Mouse (Mus musculus) retina, postnatal 1 day (tissue): ENCODE data around the gene Ddx46.
"Not testable (repeated sequence)": the region's sequence is repeated elsewhere in the genome, so short reads cannot be mapped to it uniquely, and the experiment has no call there.

Source experiments
- DNase-seq: peaks from one replicate; pipeline ENCODE4 v3.0.0-alpha.2; 2012

Ddx46 gene

DNA sequence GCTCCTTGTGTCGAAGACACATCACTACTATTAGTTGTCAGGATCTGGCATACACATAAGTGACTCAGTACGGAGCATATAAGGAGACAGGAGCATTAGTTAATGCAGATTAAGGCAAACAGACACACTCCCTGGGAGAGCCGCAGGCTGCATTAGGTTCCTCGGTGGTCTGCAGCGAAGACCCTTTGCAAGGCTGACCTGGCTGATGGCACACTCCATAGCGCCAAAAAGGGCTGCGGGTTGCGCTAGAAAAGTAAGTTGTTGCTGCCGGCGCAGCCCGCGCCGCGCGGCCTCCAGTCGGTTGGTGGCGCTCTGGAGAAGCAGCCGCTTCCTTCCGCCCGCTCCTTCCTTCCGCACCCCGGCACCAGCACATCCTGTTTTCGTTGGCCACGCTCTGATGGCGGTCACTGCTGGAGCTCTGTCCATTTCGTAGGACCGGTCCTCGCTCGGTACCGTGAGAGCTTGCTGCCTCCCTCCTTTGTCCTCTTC lies at the start of gene Ddx46:
Gene Ddx46 (plus strand): TSS at position 389 of the 489 bp plus-strand sequence.
- DNase-seq: peak; percentile 95

DNA sequence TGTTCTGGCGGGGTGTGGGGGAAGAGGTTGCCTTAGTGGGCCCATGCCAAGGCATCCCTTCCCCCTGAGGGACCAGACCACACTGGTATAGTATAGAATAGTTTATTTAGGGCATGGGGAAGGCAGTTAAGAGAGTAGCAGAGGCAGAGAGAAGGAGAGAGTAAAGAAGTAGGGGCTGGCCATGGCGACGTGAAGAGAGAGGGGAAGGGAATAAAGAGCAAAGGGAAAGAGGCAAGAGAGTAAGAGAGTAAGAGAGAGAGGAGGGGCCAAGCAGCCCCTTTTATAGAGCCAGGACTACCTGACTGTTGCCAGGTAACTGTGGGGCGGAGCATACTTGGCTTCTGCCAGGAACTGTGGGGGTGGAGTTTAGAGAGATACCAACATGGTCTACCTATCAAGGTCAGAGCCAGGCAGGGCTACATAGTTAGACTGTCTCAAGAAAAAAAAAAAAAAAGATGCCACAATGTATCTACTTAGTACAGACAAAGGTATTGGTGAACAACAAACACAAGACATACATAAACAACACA lies 42.8 kb upstream of the Ddx46 start:
- DNase-seq: no peak

DNA sequence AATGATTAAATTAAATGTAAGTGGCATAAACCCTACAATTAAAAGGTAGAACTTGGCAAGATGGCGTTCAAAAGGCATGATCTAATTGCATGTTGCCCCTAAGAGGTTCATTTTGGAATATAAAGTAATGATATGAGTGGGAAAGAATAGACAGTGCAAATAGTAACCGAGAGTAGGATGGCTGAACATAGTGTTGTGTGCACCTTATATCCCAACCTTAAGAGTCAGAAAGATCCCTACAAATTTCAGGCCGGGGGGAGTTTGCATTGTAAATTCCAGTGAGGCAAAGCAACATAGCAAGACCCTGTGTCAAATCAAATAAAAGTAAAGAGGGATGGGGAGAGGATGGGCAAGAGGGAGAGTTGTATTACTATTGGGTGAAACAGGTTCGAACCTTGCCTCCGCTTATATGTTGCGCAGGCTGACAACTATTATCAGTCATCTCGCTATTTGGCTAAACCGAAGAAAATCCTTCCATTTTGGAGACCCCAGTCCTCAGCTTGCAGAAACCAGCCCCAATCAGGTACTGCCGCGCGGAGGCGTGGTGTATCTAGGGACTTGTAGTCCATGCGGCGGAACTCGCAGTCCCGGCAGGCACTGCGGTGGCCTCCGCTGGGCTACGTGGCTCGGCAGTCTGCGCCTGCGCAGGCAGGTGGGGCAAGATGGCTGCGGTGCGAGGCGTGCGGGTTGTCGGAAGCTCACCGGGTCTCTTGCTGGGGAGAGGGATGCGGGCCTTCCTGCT lies 42.1 kb upstream of the Ddx46 start:
- DNase-seq: peak; percentile 98

DNA sequence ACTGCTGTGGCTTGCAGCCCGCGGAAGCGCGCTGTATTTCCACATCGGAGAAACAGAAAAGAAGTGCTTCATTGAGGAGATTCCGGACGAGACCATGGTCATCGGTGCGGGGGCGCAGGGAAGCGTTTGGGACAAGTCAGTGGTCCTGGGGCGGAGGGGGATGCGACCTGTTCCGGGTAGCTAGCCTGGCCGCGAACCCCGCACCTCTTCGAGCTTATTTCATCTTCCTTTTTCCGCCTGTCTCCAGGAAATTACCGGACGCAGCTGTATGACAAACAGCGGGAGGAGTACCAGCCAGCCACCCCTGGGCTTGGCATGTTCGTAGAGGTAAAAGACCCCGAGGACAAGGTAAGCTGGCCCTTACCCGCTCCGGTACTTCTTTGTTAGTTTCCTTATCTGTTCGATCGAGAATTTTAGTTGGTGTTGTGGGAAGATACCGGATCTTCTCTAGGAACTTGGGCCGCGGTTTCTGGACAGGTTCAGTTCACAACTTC lies 41.5 kb upstream of the Ddx46 start:
- DNase-seq: no peak

DNA sequence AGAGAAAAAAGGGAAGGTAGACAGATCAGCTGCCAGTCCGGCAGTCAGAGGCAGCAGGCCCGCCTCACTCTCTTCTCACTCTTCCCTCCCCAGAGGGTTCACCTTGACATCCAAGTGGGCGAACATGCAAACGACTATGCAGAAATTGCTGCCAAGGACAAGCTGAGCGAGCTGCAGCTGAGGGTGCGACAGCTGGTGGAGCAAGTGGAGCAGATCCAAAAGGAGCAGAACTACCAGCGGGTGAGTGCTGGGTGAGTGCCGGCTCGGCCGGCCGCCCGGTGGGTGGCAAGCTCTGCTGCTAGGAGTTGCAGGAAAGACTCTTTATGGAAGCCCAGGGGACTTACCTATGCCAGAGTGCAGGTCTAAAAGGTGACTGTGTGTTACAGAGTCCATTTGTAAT lies 39.5 kb upstream of the Ddx46 start:
- no peak for DNase-seq

GRCm38 (mm10) chr13:55596802-55597201 lies 38.0 kb upstream of the Ddx46 start:
- no peak for DNase-seq

DNA sequence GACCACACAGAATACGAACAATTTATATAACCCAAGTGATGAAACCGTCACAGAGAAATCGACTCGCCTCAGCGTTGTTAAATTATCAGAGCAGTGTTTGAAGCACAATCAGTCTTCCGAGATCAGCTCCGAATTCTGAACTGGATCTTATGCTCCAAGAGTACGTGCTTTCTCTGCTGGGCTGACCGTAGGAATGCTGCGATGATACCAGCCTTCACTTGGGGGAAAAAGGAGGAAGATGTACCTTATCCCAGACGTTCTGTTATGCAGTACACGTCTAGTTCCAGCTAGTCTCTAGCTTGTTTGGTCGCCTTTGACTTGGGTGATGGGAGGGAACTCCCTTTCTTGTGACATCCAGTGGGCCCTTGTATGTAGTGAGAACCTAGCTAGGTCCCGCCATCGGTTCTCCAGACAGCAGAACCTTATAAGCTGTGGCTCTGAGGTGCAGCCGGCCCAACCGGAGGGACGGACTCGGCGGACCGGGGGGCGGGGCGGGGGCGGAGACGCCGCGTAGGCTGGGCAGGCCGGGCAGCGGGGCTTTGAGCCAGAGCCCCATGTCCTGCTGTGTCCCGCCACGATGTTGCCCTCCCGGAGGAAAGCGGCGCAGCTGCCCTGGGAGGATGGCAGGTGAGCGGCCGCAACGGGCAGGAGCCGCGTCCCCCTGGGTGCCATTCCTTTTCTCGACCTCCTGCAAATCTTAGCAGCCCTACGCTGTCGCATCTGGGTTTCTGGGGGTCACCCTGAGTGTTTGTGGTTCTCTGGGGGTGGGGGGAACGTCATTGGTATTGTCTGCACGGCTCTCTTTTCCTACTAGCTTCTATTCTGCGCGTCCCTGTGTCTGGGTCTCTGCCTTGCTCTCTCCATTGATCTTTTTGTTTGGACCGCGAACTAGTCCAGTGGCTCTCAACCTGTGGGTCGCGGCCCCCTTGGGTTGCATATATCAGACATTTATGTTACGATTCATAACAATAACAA lies 35.0 kb upstream of the Ddx46 start, which contains the start of gene B4galt7:
Gene B4galt7 (plus strand): TSS at position 331 of the 975 bp plus-strand sequence.
- DNase-seq: peak; percentile 85

GRCm38 (mm10) chr13:55600657-55601056 lies 34.2 kb upstream of the Ddx46 start:
- DNase-seq: peak; percentile 23

DNA sequence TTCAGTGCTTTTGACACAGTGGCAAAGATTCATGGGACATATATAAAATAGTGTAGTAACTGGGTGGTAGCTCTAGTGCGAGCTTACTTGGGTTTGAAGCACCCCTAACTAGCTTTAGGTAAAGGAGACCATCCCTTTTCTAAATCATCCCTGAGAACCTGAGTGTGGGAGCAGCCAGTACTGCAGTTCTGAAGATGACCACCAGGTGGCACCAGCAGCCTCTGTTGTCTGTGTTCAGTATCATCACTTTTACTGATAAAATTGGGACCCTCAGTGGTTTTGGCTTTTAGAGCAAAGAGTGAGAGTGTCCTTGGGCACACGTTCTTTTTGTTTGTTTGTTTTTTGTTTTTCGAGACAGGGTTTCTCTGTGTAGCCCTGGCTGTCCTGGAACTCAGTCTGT lies 33.2 kb upstream of the Ddx46 start:
- DNase-seq: peak; percentile 81

DNA sequence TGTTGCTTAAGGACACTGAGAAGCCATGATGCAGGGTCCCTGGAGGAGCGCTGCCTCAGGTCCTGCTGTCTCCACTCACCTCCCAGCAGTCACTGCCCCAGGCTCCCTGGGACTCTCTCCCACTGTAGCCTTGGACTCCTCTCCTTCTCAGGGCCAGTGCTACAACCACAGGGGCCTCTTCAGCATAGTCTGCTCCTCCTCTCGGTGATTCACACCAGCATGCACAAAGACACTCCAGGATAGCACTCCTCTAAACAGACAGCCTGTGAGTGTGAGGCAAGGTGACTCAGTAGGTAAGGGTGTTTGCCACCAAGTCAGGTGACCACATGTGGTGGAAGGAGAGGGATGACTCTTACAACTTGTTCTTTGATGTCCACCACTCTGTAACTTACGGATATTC lies 30.2 kb upstream of the Ddx46 start:
- no peak for DNase-seq

GRCm38 (mm10) chr13:55606899-55607623 lies 27.8 kb upstream of the Ddx46 start:
- no peak for DNase-seq

- DNase-seq: no peak
Measured at GRCm38 (mm10) chr13:55607624-55608006, 27.2 kb upstream of the Ddx46 start.

GRCm38 (mm10) chr13:55611996-55612395 lies 22.8 kb upstream of the Ddx46 start:
- DNase-seq: no peak

- no peak for DNase-seq
Measured at GRCm38 (mm10) chr13:55613471-55613870, 21.4 kb upstream of the Ddx46 start.

GRCm38 (mm10) chr13:55619328-55619727 lies 15.5 kb upstream of the Ddx46 start:
- no peak for DNase-seq

GRCm38 (mm10) chr13:55620275-55620674 lies 14.6 kb upstream of the Ddx46 start:
- no peak for DNase-seq

GRCm38 (mm10) chr13:55622156-55622648 lies 12.6 kb upstream of the Ddx46 start:
- not testable (repeated sequence) for DNase-seq

GRCm38 (mm10) chr13:55622649-55623541 lies 11.9 kb upstream of the Ddx46 start, which contains the start of gene Caml:
Caml (plus strand) TSS chr13:55623005.
- peak; percentile 94 for DNase-seq

DNA sequence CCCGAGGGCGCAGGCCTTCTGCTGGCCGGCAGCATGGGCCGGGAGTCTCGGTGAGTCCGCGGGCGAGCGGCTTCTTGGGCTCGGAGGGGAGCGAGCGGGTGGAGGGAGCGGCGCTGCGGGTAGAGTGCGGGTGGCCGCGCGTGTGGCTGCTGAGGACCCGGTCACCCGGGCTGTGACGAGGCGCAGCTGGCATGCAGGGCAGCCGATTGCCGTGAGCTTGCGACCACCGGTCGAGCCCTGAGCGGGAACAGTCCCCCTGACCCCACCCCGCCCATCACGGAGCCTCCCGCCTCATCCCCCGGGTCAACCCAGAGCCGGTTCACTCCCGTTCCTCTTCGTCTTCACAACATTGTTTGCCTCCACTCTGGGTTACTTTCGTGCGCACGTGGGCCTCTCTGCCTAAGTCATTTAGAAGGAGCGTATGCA lies 332 bp downstream of the Ddx46 start:
- no peak for DNase-seq

GRCm38 (mm10) chr13:55636185-55636983 lies 1.6 kb downstream of the Ddx46 start:
- DNase-seq: no peak
